Mouse (Mus musculus) kidney, adult 9 months (tissue): ENCODE results near the gene Sacs.

Experiments used
- DNase-seq: peaks from one replicate; pipeline ENCODE4 v3.0.0; 2022

The Sacs gene

DNA sequence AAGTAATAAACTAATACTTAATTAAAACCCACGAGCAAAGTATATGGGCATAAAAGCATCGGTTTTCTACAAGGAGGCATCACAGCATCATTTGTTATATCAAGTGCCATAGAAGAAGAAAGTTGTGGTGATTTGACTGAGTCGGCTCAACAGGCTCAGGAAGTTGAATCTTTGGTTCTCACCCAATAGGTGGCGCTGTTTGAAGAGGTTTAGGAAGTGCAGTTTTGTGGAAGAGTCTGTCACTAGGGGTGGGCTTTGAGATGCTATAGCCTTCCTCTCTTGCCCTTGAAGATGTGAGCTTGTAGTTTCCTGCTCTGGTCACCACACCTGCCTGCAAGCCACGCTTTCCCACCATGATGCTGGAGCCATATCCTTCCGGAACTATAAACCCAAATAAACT, 104.4 kb downstream of the Sacs start:
- DNase-seq = no peak

- no peak for DNase-seq
Measured at GRCm38 (mm10) chr14:61246444-61246843, 108.2 kb downstream of the Sacs start.

- DNase-seq = no peak
Measured at GRCm38 (mm10) chr14:61252596-61253388, 114.5 kb downstream of the Sacs start.

DNA sequence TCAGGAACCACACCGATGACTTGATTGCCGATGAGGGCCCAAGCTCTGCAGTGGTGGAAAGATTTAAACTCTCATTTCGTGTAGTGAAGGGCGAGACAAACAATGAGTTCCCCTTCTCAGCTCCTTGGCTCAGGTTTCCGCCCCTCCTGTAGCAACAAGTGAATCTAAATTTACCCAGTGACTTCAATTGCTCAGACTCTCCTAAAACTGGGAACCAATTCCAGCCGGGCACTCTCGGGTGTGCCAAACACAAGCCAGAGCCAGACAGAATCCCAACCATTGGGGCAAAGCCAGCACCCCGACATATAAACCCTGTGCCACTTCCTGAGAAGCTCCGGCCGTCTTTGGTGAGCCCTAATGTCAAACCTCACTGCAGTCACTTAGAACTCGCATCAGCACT, 120.1 kb downstream of the Sacs start, which contains the start of gene Sgcg:
Gene Sgcg (minus strand): TSS at position 139 of the 400 bp plus-strand sequence.
- DNase-seq = no peak

DNA sequence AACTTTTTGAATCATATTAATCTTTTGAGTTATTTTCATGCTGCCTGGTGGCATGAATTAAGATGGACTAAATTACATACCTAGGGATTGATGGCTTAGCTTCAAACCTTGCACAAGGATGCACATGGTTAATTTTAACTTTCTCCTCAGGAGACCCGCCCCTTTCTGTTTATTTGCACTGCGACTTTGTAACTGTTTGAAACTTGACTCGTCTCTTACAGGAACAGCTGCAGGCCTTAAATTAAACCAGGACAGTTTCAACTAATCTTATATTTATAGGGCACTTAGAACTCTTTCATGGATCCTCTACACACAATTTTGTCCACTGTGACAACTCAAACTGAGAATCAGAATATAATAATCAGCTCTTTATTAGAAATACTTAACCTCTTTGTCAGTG, 120.8 kb downstream of the Sacs start:
- DNase-seq = no peak

- no peak for DNase-seq
Measured at GRCm38 (mm10) chr14:61267908-61268475, 129.7 kb downstream of the Sacs start.

- DNase-seq = no peak
Measured at GRCm38 (mm10) chr14:61274414-61275198, 136.3 kb downstream of the Sacs start.

- peak; percentile 40 for DNase-seq
Measured at GRCm38 (mm10) chr14:61277285-61277684, 139.0 kb downstream of the Sacs start.

DNA sequence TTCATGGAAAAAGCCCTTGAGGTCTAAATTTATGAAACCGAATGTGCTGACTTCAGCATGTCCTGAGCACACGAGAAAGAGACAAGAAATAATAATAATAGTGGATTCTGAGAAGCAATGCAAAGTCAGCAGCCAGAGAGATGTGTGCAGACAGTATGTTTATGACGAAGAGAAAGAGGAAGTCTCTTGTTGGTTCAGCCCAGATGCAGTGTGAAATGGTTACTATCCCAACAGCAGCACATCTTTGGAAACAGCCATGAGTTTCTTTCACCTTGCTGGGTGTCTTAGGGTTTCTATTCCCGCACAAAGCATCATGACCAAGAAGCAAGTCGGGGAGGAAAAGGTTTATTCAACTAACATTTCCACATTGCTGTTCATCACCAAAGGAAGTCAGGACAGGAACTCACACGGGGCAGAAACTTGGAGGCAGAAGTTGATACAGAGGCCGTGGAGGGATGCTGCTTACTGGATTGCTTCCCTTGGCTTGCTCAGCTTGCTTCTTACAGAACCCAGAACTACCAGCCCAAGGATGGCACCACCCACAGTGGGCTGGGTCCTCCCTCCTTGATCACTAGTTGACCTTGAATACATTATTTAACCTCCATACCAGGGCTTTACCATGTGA, 140.5 kb downstream of the Sacs start:
- DNase-seq = no peak

GRCm38 (mm10) chr14:61288606-61289286, 150.5 kb downstream of the Sacs start:
- no peak for DNase-seq
